Mouse (Mus musculus) limb, embryonic 12.5 days (tissue): ENCODE measurements around the gene Stat1. TPM values are rescaled to one million over a fixed set of nuclear protein-coding genes. Genes with fewer than 3 reads are reported as not detected.

Source experiments
- ATAC-seq: fragments of 200-750 bp; cut with Nextera tagmentation; 2 replicates; pipeline ENCODE4 v1.8.0; 2017; ENCODE audit warnings: low read depth, moderate TSS enrichment; ENCODE audit not compliant: insufficient number of reproducible peaks, insufficient read depth, low FRiP score, low TSS enrichment
- H3K27ac ChIP-seq: fragments of 300-500 bp; sonication (generic); 2 replicates; pipeline ENCODE4 v1.5.1; 2016; ENCODE audit warnings: mild to moderate bottlenecking, moderate library complexity
- H3K27me3 ChIP-seq: fragments of 300-500 bp; sonication (generic); 2 replicates; pipeline ENCODE4 v1.6.1; 2016; ENCODE audit warnings: mild to moderate bottlenecking, moderate library complexity
- H3K36me3 ChIP-seq: fragments of 300-500 bp; sonication (generic); 2 replicates; pipeline ENCODE4 v1.6.1; 2016; ENCODE audit warnings: mild to moderate bottlenecking, moderate library complexity
- H3K4me1 ChIP-seq: fragments of 300-500 bp; sonication (generic); replicated peaks from 2 replicates; pipeline ENCODE4 v1.6.1; 2016
- H3K4me2 ChIP-seq: fragments of 300-500 bp; sonication (generic); 2 replicates; pipeline ENCODE4 v1.6.1; 2016; ENCODE audit warnings: mild to moderate bottlenecking, moderate library complexity
- H3K4me3 ChIP-seq: fragments of 300-500 bp; sonication (generic); replicated peaks from 2 replicates; pipeline ENCODE4 v1.5.1; 2016; ENCODE audit warnings: mild to moderate bottlenecking
- H3K9ac ChIP-seq: fragments of 300-500 bp; sonication (generic); replicated peaks from 2 replicates; pipeline ENCODE4 v1.6.1; 2016; ENCODE audit warnings: mild to moderate bottlenecking, moderate library complexity
- H3K9me3 ChIP-seq: fragments of 300-500 bp; sonication (generic); 2 replicates; pipeline ENCODE4 v1.6.1; 2016; ENCODE audit warnings: mild to moderate bottlenecking, moderate library complexity
- WGBS: fragments of 180-500 bp; shearing (Covaris S2); methylation state at CpG from one replicate; pipeline ENCODE4 v1.1.7; 2016; 5-methylcytosine and 5-hydroxymethylcytosine counted together
- polyA plus RNA-seq: library from polyadenylated mRNA; unstranded; fragments of >200 nt; fragmentation: Nextera tagmentation; extraction: Ambion mirVana; gene quantifications from 2 replicates; pipeline ENCODE4 v1.2.1, GENCODE M21; 2016

Gene Stat1
- polyA plus RNA-seq, 1 experiment from 2014 or later = 15.9 TPM

DNA sequence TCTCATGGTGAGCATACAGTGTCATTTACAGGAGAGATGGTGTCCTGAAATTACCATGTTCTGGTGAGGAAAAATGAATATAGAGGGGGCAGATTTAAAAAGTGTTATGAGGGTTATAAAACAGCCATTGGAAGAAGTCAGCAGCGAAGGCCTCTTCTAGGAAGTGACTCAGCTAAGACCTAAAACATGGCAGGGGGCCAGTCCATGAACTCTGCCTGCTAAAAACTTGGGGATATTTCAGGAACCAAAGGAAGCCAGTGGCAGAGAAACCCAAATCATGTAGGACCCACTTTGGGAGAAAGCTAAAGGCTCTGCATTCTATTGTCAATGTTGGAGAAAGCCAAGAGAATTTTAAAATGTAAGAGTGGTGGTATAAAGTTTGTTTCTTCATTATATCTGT is 6.9 kb upstream of the Stat1 start:
- Histone ChIP-seq H3K9me3 (no peaks in the 10 kb centered on the region), H3K4me1 (no peaks in the 10 kb centered on the region; the same call in 1 of the 2 replicates), H3K4me2 (no peak overlapping the region), H3K36me3 (no peaks in the 10 kb centered on the region), H3K27ac (no peak overlapping the region), H3K27me3 (no peaks in the 10 kb centered on the region), H3K9ac (no peak overlapping the region), H3K4me3 (no peak overlapping the region)
- 88% methylated on average over 1 of the region's 1 CpGs for WGBS
- no peak for ATAC-seq

- no peak for ATAC-seq
- peak overlapping the region; percentile 36 for H3K4me3 ChIP-seq
- no peaks in the 10 kb centered on the region for H3K36me3 ChIP-seq
- H3K4me1 ChIP-seq = no peaks in the 10 kb centered on the region; the same call in 1 of the 2 replicates
- H3K9ac ChIP-seq = peak overlapping the region; percentile 49
- H3K27me3 ChIP-seq = no peaks in the 10 kb centered on the region
- H3K27ac ChIP-seq = 0 out of 2 replicates have a peak overlapping the region, but pooled peaks have one; percentile 62
- H3K4me2 ChIP-seq = peak overlapping the region; percentile 62
- no peaks in the 10 kb centered on the region for H3K9me3 ChIP-seq
- 23% methylated on average over 7 of the region's 7 CpGs for WGBS
These were observed 6.1 kb upstream of the Stat1 start for GRCm38 (mm10) chr1:52113067-52113665.

GRCm38 (mm10) chr1:52113666-52114069 is 5.6 kb upstream of the Stat1 start:
- WGBS = under 1% methylated on average over 32 of the region's 32 CpGs
- H3K4me3 ChIP-seq = peak overlapping the region; percentile 36
- peak overlapping the region; percentile 49; the same call in 1 of the 2 replicates for H3K9ac ChIP-seq
- ATAC-seq = peak; percentile 94
- peak overlapping the region; percentile 62 for H3K4me2 ChIP-seq
- H3K27me3 ChIP-seq = no peaks in the 10 kb centered on the region
- H3K9me3 ChIP-seq = no peaks in the 10 kb centered on the region
- H3K4me1 ChIP-seq = no peaks in the 10 kb centered on the region; the same call in 1 of the 2 replicates
- no peaks in the 10 kb centered on the region for H3K36me3 ChIP-seq
- H3K27ac ChIP-seq = 0 out of 2 replicates have a peak overlapping the region, but pooled peaks have one; percentile 62

- Histone ChIP-seq H3K9ac (no peak overlapping the region), H3K36me3 (no peaks in the 10 kb centered on the region), H3K4me2 (no peak overlapping the region), H3K4me1 (peaks cover 10% of the 10 kb centered on the region; the same call in 1 of the 2 replicates), H3K9me3 (no peaks in the 10 kb centered on the region), H3K27ac (no peak overlapping the region), H3K27me3 (peaks cover 3% of the 10 kb centered on the region; the same call in 1 of the 2 replicates), H3K4me3 (no peak overlapping the region)
- 75% methylated on average over 3 of the region's 3 CpGs for WGBS
- no peak for ATAC-seq
These were observed 2.8 kb upstream of the Stat1 start for GRCm38 (mm10) chr1:52116441-52116840.

GRCm38 (mm10) chr1:52117777-52118176 is 1.5 kb upstream of the Stat1 start:
- Histone ChIP-seq H3K36me3 (no peaks in the 10 kb centered on the region), H3K4me1 (peaks cover 10% of the 10 kb centered on the region; the same call in 1 of the 2 replicates), H3K4me3 (no peak overlapping the region), H3K4me2 (no peak overlapping the region), H3K9me3 (no peaks in the 10 kb centered on the region), H3K9ac (no peak overlapping the region), H3K27me3 (peaks cover 3% of the 10 kb centered on the region; the same call in 1 of the 2 replicates), H3K27ac (no peak overlapping the region)
- no peak for ATAC-seq
- 87% methylated on average over 1 of the region's 1 CpGs for WGBS

- Histone ChIP-seq H3K9me3 (no peaks in the 10 kb centered on the region), H3K9ac (peak overlapping the region; percentile 70), H3K4me1 (peaks cover 10% of the 10 kb centered on the region; the same call in 1 of the 2 replicates), H3K27me3 (peaks cover 3% of the 10 kb centered on the region; the same call in 1 of the 2 replicates), H3K4me3 (peak overlapping the region; percentile 78), H3K4me2 (peak overlapping the region; percentile 92), H3K27ac (no peak overlapping the region), H3K36me3 (no peaks in the 10 kb centered on the region)
- WGBS = 1% methylated on average over 20 of the region's 20 CpGs
- ATAC-seq = peak; percentile 5; the same call in 1 of the 2 replicates
These were observed 451 bp downstream of the Stat1 start for GRCm38 (mm10) chr1:52119691-52120090.

DNA sequence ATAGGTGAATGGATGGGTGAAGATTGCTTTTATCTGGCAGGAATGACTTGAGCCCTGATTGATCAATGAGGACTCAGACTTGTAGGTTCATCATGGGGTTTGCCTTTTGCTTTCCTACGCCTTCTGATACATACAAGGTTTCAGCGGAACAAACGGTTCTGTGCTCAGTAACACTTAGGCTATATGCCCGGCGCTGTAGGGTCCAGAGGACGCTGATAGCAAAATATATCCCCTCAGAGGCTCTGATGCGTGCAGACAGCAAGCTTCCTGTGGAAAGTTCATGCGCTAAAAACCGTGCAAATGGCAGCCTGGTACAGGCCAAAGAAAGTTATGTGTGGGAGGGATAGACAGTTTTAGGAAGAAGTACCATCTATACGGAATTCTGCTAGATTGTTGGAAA is 951 bp downstream of the Stat1 start:
- 0 out of 2 replicates have a peak overlapping the region, but pooled peaks have one; percentile 27 for H3K9ac ChIP-seq
- H3K4me1 ChIP-seq = peaks cover 10% of the 10 kb centered on the region; the same call in 1 of the 2 replicates
- WGBS = 39% methylated on average over 10 of the region's 10 CpGs
- no peaks in the 10 kb centered on the region for H3K9me3 ChIP-seq
- peaks cover 3% of the 10 kb centered on the region; the same call in 1 of the 2 replicates for H3K27me3 ChIP-seq
- H3K4me2 ChIP-seq = peak overlapping the region; percentile 92
- H3K4me3 ChIP-seq = peak overlapping the region; percentile 78
- H3K36me3 ChIP-seq = no peaks in the 10 kb centered on the region
- no peak overlapping the region for H3K27ac ChIP-seq
- no peak for ATAC-seq

- H3K4me3 ChIP-seq = no peak overlapping the region
- H3K27ac ChIP-seq = no peak overlapping the region
- peaks cover 7% of the 10 kb centered on the region for H3K36me3 ChIP-seq
- H3K9me3 ChIP-seq = no peaks in the 10 kb centered on the region
- H3K4me1 ChIP-seq = peaks cover 10% of the 10 kb centered on the region; the same call in 1 of the 2 replicates
- WGBS = 86% methylated on average over 3 of the region's 3 CpGs
- no peak overlapping the region for H3K4me2 ChIP-seq
- H3K27me3 ChIP-seq = peaks cover 3% of the 10 kb centered on the region; the same call in 1 of the 2 replicates
- no peak overlapping the region for H3K9ac ChIP-seq
- no peak for ATAC-seq
These were observed 1.8 kb downstream of the Stat1 start for GRCm38 (mm10) chr1:52121052-52121451.

DNA sequence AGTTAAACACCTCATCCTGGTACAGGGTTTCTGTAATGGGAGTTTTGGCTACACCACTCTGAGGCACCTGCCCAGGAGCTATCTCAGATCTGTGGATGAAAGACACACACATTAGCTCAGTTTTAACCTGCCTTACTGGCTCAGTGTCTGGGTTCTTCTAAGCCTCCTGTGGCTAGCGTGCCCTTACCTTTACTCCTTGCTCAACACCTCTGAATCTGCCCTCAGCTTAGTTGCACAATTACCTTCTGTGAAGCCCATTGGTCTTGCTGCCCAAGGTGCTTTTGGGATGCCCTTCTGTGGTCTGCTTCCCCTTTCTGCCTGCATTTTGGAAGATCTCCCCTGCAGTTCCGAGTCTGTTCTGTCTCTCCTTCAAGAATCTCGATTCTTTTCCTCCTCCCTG is 5.6 kb downstream of the Stat1 start:
- Histone ChIP-seq H3K9ac (no peak overlapping the region), H3K4me3 (no peak overlapping the region), H3K4me1 (peaks cover 9% of the 10 kb centered on the region; the same call in 1 of the 2 replicates), H3K36me3 (peaks cover 21% of the 10 kb centered on the region), H3K4me2 (no peak overlapping the region), H3K27ac (no peak overlapping the region), H3K27me3 (peaks cover 3% of the 10 kb centered on the region; the same call in 1 of the 2 replicates), H3K9me3 (no peaks in the 10 kb centered on the region)
- no peak for ATAC-seq
- 71% methylated on average over 3 of the region's 3 CpGs for WGBS

DNA sequence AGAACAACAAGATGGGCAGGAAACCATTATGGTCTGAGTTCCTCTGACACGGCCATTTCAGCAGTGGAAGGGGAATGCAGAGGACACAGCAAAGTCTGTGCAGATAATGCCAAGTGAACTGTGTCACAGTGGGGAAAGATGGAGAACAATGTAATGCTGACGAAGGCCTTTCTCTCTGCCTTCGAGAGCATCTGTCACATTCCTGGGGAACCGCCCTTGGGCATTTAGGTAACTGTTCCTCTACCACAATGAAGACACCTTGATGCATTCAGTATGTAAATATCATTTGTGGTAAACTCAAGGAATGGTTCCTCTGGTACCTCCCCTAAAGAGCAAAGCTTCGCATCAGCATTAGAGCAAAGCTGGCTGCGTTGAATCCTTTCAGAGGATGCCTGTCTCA is 8.1 kb downstream of the Stat1 start:
- Histone ChIP-seq H3K4me3 (no peak overlapping the region), H3K9ac (no peak overlapping the region), H3K36me3 (peaks cover 21% of the 10 kb centered on the region), H3K27me3 (no peaks in the 10 kb centered on the region), H3K4me2 (no peak overlapping the region), H3K4me1 (no peaks in the 10 kb centered on the region), H3K27ac (no peak overlapping the region), H3K9me3 (no peaks in the 10 kb centered on the region)
- WGBS = 92% methylated on average over 6 of the region's 6 CpGs
- no peak for ATAC-seq

DNA sequence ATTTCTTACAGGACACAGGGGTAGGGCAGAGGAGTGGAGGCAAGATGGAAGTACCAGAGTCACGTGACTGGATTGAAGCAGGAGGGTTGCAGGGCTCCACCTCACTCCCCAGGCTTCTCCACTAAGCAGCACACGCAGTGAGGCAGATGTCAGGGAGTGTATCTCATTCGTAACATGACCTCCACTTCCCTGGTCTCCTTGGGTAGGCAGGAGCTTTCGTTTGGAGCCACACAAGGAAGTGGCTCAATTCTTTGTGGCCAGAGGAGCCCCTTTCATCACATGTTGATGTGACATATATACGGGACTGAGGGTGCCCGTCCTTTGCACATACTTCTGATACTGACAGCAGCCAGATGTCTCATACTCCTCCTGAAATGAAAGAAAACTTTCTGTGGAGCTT is 10.6 kb downstream of the Stat1 start:
- WGBS = 58% methylated on average over 6 of the region's 6 CpGs

More for the DNA sequence above, 10.6 kb downstream of the Stat1 start:
- Histone ChIP-seq H3K27me3 (no peaks in the 10 kb centered on the region), H3K4me1 (no peaks in the 10 kb centered on the region), H3K36me3 (peaks cover 21% of the 10 kb centered on the region), H3K27ac (no peak overlapping the region), H3K9ac (no peak overlapping the region), H3K9me3 (no peaks in the 10 kb centered on the region), H3K4me2 (no peak overlapping the region), H3K4me3 (no peak overlapping the region)
- no peak for ATAC-seq
